Mouse (Mus musculus) MEL (cell line): ENCODE results near the gene Fibin. TPM values are rescaled to one million over a fixed set of nuclear protein-coding genes. Genes with fewer than 3 reads are reported as not detected.

Experiments used
- DNase-seq: peaks from one replicate; pipeline ENCODE4 v3.0.0; 2011; ENCODE audit warnings: low read depth, low spot score
- H3K27ac ChIP-seq: 2 replicates; pipeline ENCODE4 v1.5.1; 2012; ENCODE audit warnings: low read depth, mild to moderate bottlenecking, control low read depth, low read length, moderate library complexity; ENCODE audit not compliant: control insufficient read depth
- H3K27me3 ChIP-seq, 2 experiments: fragments of 150-350 bp in 1 of 2; sonication (generic) in 1 of 2; 2 replicates each; pipeline ENCODE4 v1.6.1; 2012; ENCODE audit warnings: low read length in 2 of 2, mild to moderate bottlenecking in 2 of 2, improper control_type of control experiment in 1 of 2, moderate library complexity in 1 of 2; ENCODE audit not compliant: insufficient read depth in 2 of 2, control insufficient read depth in 1 of 2
- H3K36me3 ChIP-seq, 2 experiments: 2 replicates each; pipeline ENCODE4 v1.6.1; 2012 to 2014; ENCODE audit warnings: low read length in 2 of 2, improper control_type of control experiment in 1 of 2, inconsistent platforms in 1 of 2, mild to moderate bottlenecking in 1 of 2; ENCODE audit not compliant: insufficient read depth in 2 of 2, control insufficient read depth in 1 of 2
- H3K4me1 ChIP-seq, 2 experiments: fragments of 150-350 bp in 1 of 2; sonication (generic) in 1 of 2; 2 replicates each; pipeline ENCODE4 v1.6.1; 2012; ENCODE audit warnings: low read length in 2 of 2, improper control_type of control experiment in 1 of 2, mild to moderate bottlenecking in 1 of 2; ENCODE audit not compliant: insufficient read depth in 2 of 2, control insufficient read depth in 1 of 2
- H3K4me3 ChIP-seq, 2 experiments: fragments of 150-350 bp in 1 of 2; sonication (generic) in 1 of 2; 2 replicates each; pipeline ENCODE4 v1.5.1; 2012; ENCODE audit warnings: low read depth in 2 of 2, low read length in 2 of 2, mild to moderate bottlenecking in 2 of 2, moderate library complexity in 2 of 2, control low read depth in 1 of 2, improper control_type of control experiment in 1 of 2; ENCODE audit not compliant: control insufficient read depth in 1 of 2, insufficient read depth in 1 of 2
- H3K79me2 ChIP-seq: 2 replicates; pipeline ENCODE4 v1.6.1; 2012; ENCODE audit warnings: mild to moderate bottlenecking, low read length, moderate library complexity; ENCODE audit not compliant: control insufficient read depth, poor library complexity, insufficient read depth
- H3K9ac ChIP-seq: 2 replicates; pipeline ENCODE4 v1.6.1; 2012; ENCODE audit warnings: low read depth, mild to moderate bottlenecking, control low read depth, low read length, moderate library complexity; ENCODE audit not compliant: control insufficient read depth, poor library complexity, severe bottlenecking
- H3K9me3 ChIP-seq: fragments of 150-350 bp; sonication (generic); replicated peaks from 2 replicates; pipeline ENCODE4 v1.6.1; 2012; ENCODE audit warnings: mild to moderate bottlenecking, low read length, improper control_type of control experiment, moderate library complexity; ENCODE audit not compliant: insufficient read depth
- BHLHE40 ChIP-seq: IDR thresholded peaks from 2 replicates; pipeline ENCODE4 v1.6.1; 2012; ENCODE audit warnings: low read depth, mild to moderate bottlenecking, inconsistent platforms, low read length, improper control_type of control experiment, borderline replicate concordance
- CHD1 ChIP-seq: IDR thresholded peaks from 2 replicates; pipeline ENCODE4 v1.6.1; 2012; ENCODE audit warnings: low read depth, mild to moderate bottlenecking, inconsistent platforms, low read length, improper control_type of control experiment
- CHD2 ChIP-seq: IDR thresholded peaks from 2 replicates; pipeline ENCODE4 v1.6.1; 2011; ENCODE audit warnings: low read length, improper control_type of control experiment
- ELF1 ChIP-seq: IDR thresholded peaks from 2 replicates; pipeline ENCODE4 v1.6.1; 2014; ENCODE audit warnings: low read depth, mild to moderate bottlenecking, inconsistent platforms, low read length, improper control_type of control experiment, moderate library complexity
- ETS1 ChIP-seq: IDR thresholded peaks from 2 replicates; pipeline ENCODE4 v1.6.1; 2012; ENCODE audit warnings: low read depth, mild to moderate bottlenecking, inconsistent platforms, low read length, improper control_type of control experiment, moderate library complexity
- GABPA ChIP-seq: IDR thresholded peaks from 2 replicates; pipeline ENCODE4 v1.6.1; 2012; ENCODE audit warnings: low read depth, mild to moderate bottlenecking, inconsistent platforms, low read length, improper control_type of control experiment, moderate library complexity
- GATA1 ChIP-seq: IDR thresholded peaks from 2 replicates; pipeline ENCODE4 v1.6.1; 2011; ENCODE audit warnings: low read depth, low read length, improper control_type of control experiment
- HCFC1 ChIP-seq: IDR thresholded peaks from 2 replicates; pipeline ENCODE4 v1.6.1; 2012; ENCODE audit warnings: low read depth, mild to moderate bottlenecking, inconsistent platforms, low read length, improper control_type of control experiment, moderate library complexity
- JUND ChIP-seq: IDR thresholded peaks from 2 replicates; pipeline ENCODE4 v1.6.1; 2011; ENCODE audit warnings: low read depth, mild to moderate bottlenecking, improper control_type of control experiment, low read length
- MYB ChIP-seq: IDR thresholded peaks from 2 replicates; pipeline ENCODE4 v1.6.1; 2011; ENCODE audit warnings: mild to moderate bottlenecking, low read depth, low read length, improper control_type of control experiment
- NRF1 ChIP-seq: IDR thresholded peaks from 2 replicates; pipeline ENCODE4 v1.6.1; 2014; ENCODE audit warnings: low read depth, mild to moderate bottlenecking, inconsistent platforms, low read length, improper control_type of control experiment, moderate library complexity; ENCODE audit not compliant: poor library complexity, insufficient read depth, severe bottlenecking
- POLR2A ChIP-seq, 2 experiments: IDR thresholded peaks; 2 replicates each; pipeline ENCODE4 v1.6.1; 2011 to 2012; ENCODE audit warnings: low read length in 2 of 2, mild to moderate bottlenecking in 2 of 2, control low read depth in 1 of 2, improper control_type of control experiment in 1 of 2, low read depth in 1 of 2, moderate library complexity in 1 of 2; ENCODE audit not compliant: control insufficient read depth in 1 of 2, insufficient read depth in 1 of 2, poor library complexity in 1 of 2
- POLR2AphosphoS5 ChIP-seq: IDR thresholded peaks from 2 replicates; pipeline ENCODE4 v1.6.1; 2012; ENCODE audit warnings: low read depth, borderline replicate concordance, mild to moderate bottlenecking, inconsistent platforms, low read length, moderate library complexity, mixed read lengths
- RAD21 ChIP-seq: IDR thresholded peaks from 2 replicates; pipeline ENCODE4 v1.6.1; 2011; ENCODE audit warnings: mild to moderate bottlenecking, low read depth, low read length, improper control_type of control experiment
- RCOR1 ChIP-seq: IDR thresholded peaks from 2 replicates; pipeline ENCODE4 v1.6.1; 2012; ENCODE audit warnings: low read depth, mild to moderate bottlenecking, inconsistent platforms, low read length, improper control_type of control experiment
- SMC3 ChIP-seq: IDR thresholded peaks from 2 replicates; pipeline ENCODE4 v1.6.1; 2011; ENCODE audit warnings: low read depth, low read length, improper control_type of control experiment
- TAL1 ChIP-seq: IDR thresholded peaks from 2 replicates; pipeline ENCODE4 v1.6.1; 2012; ENCODE audit warnings: mild to moderate bottlenecking, inconsistent platforms, low read length, moderate library complexity, mixed read lengths
- TBP ChIP-seq: IDR thresholded peaks from 2 replicates; pipeline ENCODE4 v1.8.0; 2011; ENCODE audit warnings: low read depth, low read length, improper control_type of control experiment
- TCF12 ChIP-seq: IDR thresholded peaks from 2 replicates; pipeline ENCODE4 v1.6.1; 2014; ENCODE audit warnings: low read depth, mild to moderate bottlenecking, inconsistent platforms, low read length, improper control_type of control experiment, moderate library complexity
- USF1 ChIP-seq: IDR thresholded peaks from 2 replicates; pipeline ENCODE4 v1.6.1; 2014; ENCODE audit warnings: low read depth, mild to moderate bottlenecking, inconsistent platforms, low read length, improper control_type of control experiment, moderate library complexity
- ZMIZ1 ChIP-seq: IDR thresholded peaks from 2 replicates; pipeline ENCODE4 v1.6.1; 2012; ENCODE audit warnings: low read depth, mild to moderate bottlenecking, inconsistent platforms, low read length, improper control_type of control experiment, moderate library complexity
- ZNF384 ChIP-seq: IDR thresholded peaks from 2 replicates; pipeline ENCODE4 v1.6.1; 2012; ENCODE audit warnings: low read depth, mild to moderate bottlenecking, inconsistent platforms, low read length, improper control_type of control experiment
- polyA plus RNA-seq, 2 experiments: library from polyadenylated mRNA; stranded (reverse) in 1 of 2; unstranded in 1 of 2; fragments of >175 nt in 1 of 2; fragments of >200 nt in 1 of 2; gene quantifications; 2 replicates each; pipeline versions ENCODE4 v1.2.1 to v1.2.4; 2012; ENCODE audit warnings: low replicate concordance in 2 of 2, low read depth in 1 of 2; ENCODE audit not compliant: insufficient read length in 2 of 2, insufficient read depth in 1 of 2, missing spikeins in 1 of 2
- total RNA-seq: library from RNA; depleted of rRNA; stranded (reverse); fragments of 300-350 nt; gene quantifications from 2 replicates; pipeline ENCODE4 v1.2.3, GENCODE M21; 2012

The Fibin gene
- total and polyA plus RNA-seq, 3 experiments = not detected

- Histone ChIP-seq H3K4me1 (no peaks in the 10 kb centered on the region), H3K4me3 (no peak overlapping the region), H3K36me3 (no peaks in the 10 kb centered on the region), H3K9ac (no peak overlapping the region), H3K27ac (no peak overlapping the region), H3K79me2 (no peaks in the 10 kb centered on the region), H3K9me3 (no peaks in the 10 kb centered on the region), H3K27me3 (no peaks in the 10 kb centered on the region)
- TF ChIP-seq CHD2 (no peak), HCFC1 (no peak), RCOR1 (no peak), TBP (no peak), ELF1 (no peak), NRF1 (no peak), POLR2AphosphoS5 (no peak), ZNF384 (no peak), POLR2A (IDR thresholded peaks at IDR 0.05; ENCODE audit: control insufficient read depth in 1 of 2, insufficient read depth in 1 of 2, low read depth in 1 of 2, low read length in 2 of 2, poor library complexity in 1 of 2) (no peak), USF1 (no peak), TAL1 (no peak), MYB (no peak), BHLHE40 (no peak), GATA1 (no peak), ZMIZ1 (no peak)
- no peak for DNase-seq
Observed at GRCm38 (mm10) chr2:110318719-110319118, 44.3 kb downstream of the Fibin start.

GRCm38 (mm10) chr2:110316116-110316883 is 46.7 kb downstream of the Fibin start:
- no peaks in the 10 kb centered on the region for H3K27me3 ChIP-seq
- no peak for DNase-seq
- H3K4me1 ChIP-seq = no peaks in the 10 kb centered on the region
- H3K27ac ChIP-seq = no peak overlapping the region
- TF ChIP-seq ETS1 = no peak
- TF ChIP-seq USF1 = no peak
- no peak for TF ChIP-seq ELF1
- no peak for TF ChIP-seq GABPA
- no peak for TF ChIP-seq JUND
- TF ChIP-seq NRF1 = no peak
- TF ChIP-seq TCF12 = no peak
- no peak for TF ChIP-seq SMC3
- no peak for TF ChIP-seq CHD1
- no peak for TF ChIP-seq HCFC1
- no peak for TF ChIP-seq RAD21
- H3K9me3 ChIP-seq = no peaks in the 10 kb centered on the region
- no peaks in the 10 kb centered on the region for H3K79me2 ChIP-seq
- no peaks in the 10 kb centered on the region for H3K36me3 ChIP-seq
- H3K9ac ChIP-seq = no peak overlapping the region
- no peak overlapping the region for H3K4me3 ChIP-seq
